Mouse (Mus musculus) kidney, embryonic 16.5 days (tissue): Measurements from ENCODE around the gene Dhrs7. TPM values are rescaled to one million over a fixed set of nuclear protein-coding genes. Genes with fewer than 3 reads are reported as not detected.

ENCODE experiments used
- ATAC-seq: fragments of 200-750 bp; cut with Nextera tagmentation; 2 replicates; pipeline ENCODE4 v1.8.0; 2017; ENCODE audit warnings: moderate TSS enrichment; ENCODE audit not compliant: low FRiP score, low TSS enrichment
- H3K27ac ChIP-seq: fragments of 300-500 bp; sonication (generic); 2 replicates; pipeline ENCODE4 v1.5.1; 2014; ENCODE audit warnings: low read length
- H3K27me3 ChIP-seq: fragments of 300-500 bp; sonication (generic); 2 replicates; pipeline ENCODE4 v1.6.1; 2014; ENCODE audit warnings: low read length, control low read depth, mixed read lengths; ENCODE audit not compliant: insufficient read depth
- H3K36me3 ChIP-seq: fragments of 300-500 bp; sonication (generic); 2 replicates; pipeline ENCODE4 v1.6.1; 2014; ENCODE audit warnings: low read length, control low read depth, mixed read lengths; ENCODE audit not compliant: insufficient read depth
- H3K4me1 ChIP-seq: fragments of 300-500 bp; sonication (generic); 2 replicates; pipeline ENCODE4 v1.6.1; 2014; ENCODE audit warnings: low read length, control low read depth, mixed read lengths; ENCODE audit not compliant: insufficient read depth
- H3K4me2 ChIP-seq: fragments of 300-500 bp; sonication (generic); replicated peaks from 2 replicates; pipeline ENCODE4 v1.6.1; 2014; ENCODE audit warnings: low read depth, low read length
- H3K4me3 ChIP-seq: fragments of 300-500 bp; sonication (generic); 2 replicates; pipeline ENCODE4 v1.5.1; 2014; ENCODE audit warnings: mild to moderate bottlenecking, low read length
- H3K9ac ChIP-seq: fragments of 300-500 bp; sonication (generic); replicated peaks from 2 replicates; pipeline ENCODE4 v1.6.1; 2014; ENCODE audit warnings: low read length
- H3K9me3 ChIP-seq: fragments of 300-500 bp; sonication (generic); 2 replicates; pipeline ENCODE4 v1.6.1; 2016; ENCODE audit warnings: low read length, control low read depth
- WGBS: fragments of 180-500 bp; shearing (Covaris S2); extraction: QIAGEN DNeasy Blood & Tissue Kit; methylation state at CpG from one replicate; pipeline ENCODE4 v1.1.7; 2014; 5-methylcytosine and 5-hydroxymethylcytosine counted together
- polyA plus RNA-seq: library from polyadenylated mRNA; unstranded; fragments of >200 nt; fragmentation: Nextera tagmentation; extraction: Ambion mirVana; gene quantifications from 2 replicates; pipeline ENCODE4 v1.2.1, GENCODE M21; 2015

The Dhrs7 gene
- polyA plus RNA-seq, 1 experiment from 2014 or later, result 13.7 TPM

- H3K4me2 ChIP-seq, result no peak overlapping the region
- H3K9ac ChIP-seq, result no peak overlapping the region
- H3K27me3 ChIP-seq, result no peaks in the 10 kb centered on the region
- WGBS, result 92% methylated on average over 3 of the region's 3 CpGs
- no peaks in the 10 kb centered on the region for H3K36me3 ChIP-seq
- no peak overlapping the region for H3K4me3 ChIP-seq
- H3K4me1 ChIP-seq, result no peaks in the 10 kb centered on the region
- no peak for ATAC-seq
- H3K9me3 ChIP-seq, result no peaks in the 10 kb centered on the region
- no peak overlapping the region for H3K27ac ChIP-seq
These were observed 18.9 kb upstream of the Dhrs7 start for GRCm38 (mm10) chr12:72683612-72684011.

- Histone ChIP-seq H3K36me3 (no peaks in the 10 kb centered on the region), H3K4me3 (no peak overlapping the region), H3K9ac (no peak overlapping the region), H3K9me3 (no peaks in the 10 kb centered on the region), H3K4me2 (no peak overlapping the region), H3K4me1 (no peaks in the 10 kb centered on the region), H3K27me3 (no peaks in the 10 kb centered on the region), H3K27ac (no peak overlapping the region)
- no peak for ATAC-seq
- WGBS, result 56% methylated on average over 8 of the region's 8 CpGs
These were observed 18.0 kb upstream of the Dhrs7 start for GRCm38 (mm10) chr12:72682511-72683282.

DNA sequence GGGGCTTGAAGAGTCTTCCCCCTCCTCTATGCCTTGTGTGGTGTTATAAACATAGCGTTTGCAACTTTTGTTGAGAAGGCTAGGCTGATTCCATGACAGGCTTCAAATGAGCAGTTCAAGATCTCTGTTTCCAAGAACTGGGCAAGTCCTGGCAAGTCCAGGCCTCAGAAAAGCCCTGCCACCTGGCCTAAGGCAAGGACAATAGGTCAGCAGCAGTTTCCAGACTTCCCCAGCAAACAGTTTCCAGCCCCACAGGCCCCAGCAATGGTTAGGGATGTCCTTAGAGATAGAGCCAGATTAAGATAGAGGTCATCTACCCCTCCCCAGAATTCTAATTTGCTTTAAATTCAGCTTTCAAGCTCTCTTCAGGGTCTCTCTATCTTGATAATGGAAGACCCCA is 17.2 kb upstream of the Dhrs7 start:
- no peak for ATAC-seq
- Histone ChIP-seq H3K4me1 (no peaks in the 10 kb centered on the region), H3K36me3 (no peaks in the 10 kb centered on the region), H3K4me3 (no peak overlapping the region), H3K4me2 (no peak overlapping the region), H3K9me3 (no peaks in the 10 kb centered on the region), H3K27ac (no peak overlapping the region), H3K27me3 (no peaks in the 10 kb centered on the region), H3K9ac (no peak overlapping the region)
- WGBS, result 96% methylated on average over 1 of the region's 1 CpGs

DNA sequence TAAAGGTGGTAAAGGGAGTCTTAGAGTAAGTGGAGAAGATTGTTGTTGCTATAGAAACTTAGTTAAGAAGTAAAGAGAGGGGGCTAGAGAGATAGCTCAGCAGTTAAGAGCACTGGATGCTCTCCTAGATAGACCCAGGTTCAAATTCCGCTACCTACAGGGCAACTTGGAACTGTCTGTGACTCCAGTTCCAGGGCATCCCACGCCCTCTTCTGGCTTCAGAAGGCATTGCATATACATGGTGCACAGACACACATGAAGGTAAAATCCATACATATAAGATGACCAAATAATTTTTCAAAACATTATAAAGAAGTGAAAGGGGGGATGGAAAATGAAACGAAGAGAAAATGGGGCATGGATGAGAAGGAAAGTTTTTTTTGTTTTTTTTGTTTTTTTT is 14.9 kb upstream of the Dhrs7 start:
- 75% methylated on average over 3 of the region's 3 CpGs for WGBS
- ATAC-seq, result no peak

DNA sequence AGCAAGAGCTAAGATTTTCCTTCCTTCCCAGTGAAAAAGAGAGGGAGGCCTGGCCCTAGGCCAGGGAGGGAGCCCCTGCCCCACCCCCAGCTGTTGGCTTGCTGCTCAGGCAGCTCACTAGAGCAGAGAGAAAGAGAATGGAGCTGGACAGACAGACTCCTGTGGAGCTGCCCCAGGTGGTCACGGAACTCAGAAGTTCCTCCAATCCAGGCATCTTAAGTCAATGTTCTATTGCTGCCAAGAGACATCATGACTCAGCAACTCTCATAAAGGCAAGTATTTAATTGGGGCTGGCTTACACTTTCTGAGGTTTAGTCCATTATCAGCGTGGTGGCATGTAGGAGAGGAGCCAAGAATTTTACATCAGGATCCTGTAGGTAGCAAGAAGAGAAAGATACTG is 10.1 kb upstream of the Dhrs7 start:
- no peaks in the 10 kb centered on the region for H3K36me3 ChIP-seq
- H3K4me2 ChIP-seq, result no peak overlapping the region
- no peak overlapping the region for H3K27ac ChIP-seq
- ATAC-seq, result no peak
- no peaks in the 10 kb centered on the region for H3K27me3 ChIP-seq
- 88% methylated on average over 2 of the region's 2 CpGs for WGBS
- H3K4me3 ChIP-seq, result no peak overlapping the region
- 0 out of 2 replicates have a peak, but pooled peaks cover 2% of the 10 kb centered on the region for H3K9me3 ChIP-seq
- no peak overlapping the region for H3K9ac ChIP-seq
- no peaks in the 10 kb centered on the region for H3K4me1 ChIP-seq

More for the DNA sequence above, 14.9 kb upstream of the Dhrs7 start:
- Histone ChIP-seq H3K36me3 (no peaks in the 10 kb centered on the region), H3K9me3 (no peaks in the 10 kb centered on the region), H3K4me2 (no peak overlapping the region), H3K4me1 (no peaks in the 10 kb centered on the region), H3K4me3 (no peak overlapping the region), H3K27me3 (no peaks in the 10 kb centered on the region), H3K9ac (no peak overlapping the region), H3K27ac (no peak overlapping the region)

GRCm38 (mm10) chr12:72674079-72674797 is 9.5 kb upstream of the Dhrs7 start:
- Histone ChIP-seq H3K4me1 (no peaks in the 10 kb centered on the region), H3K4me2 (no peak overlapping the region), H3K36me3 (no peaks in the 10 kb centered on the region), H3K9me3 (0 out of 2 replicates have a peak, but pooled peaks cover 5% of the 10 kb centered on the region), H3K9ac (no peak overlapping the region), H3K27ac (no peak overlapping the region), H3K27me3 (no peaks in the 10 kb centered on the region), H3K4me3 (no peak overlapping the region)
- ATAC-seq, result no peak
- WGBS, result 73% methylated on average over 7 of the region's 7 CpGs

- no peak overlapping the region for H3K9ac ChIP-seq
- H3K27ac ChIP-seq, result no peak overlapping the region
- 88% methylated on average over 6 of the region's 6 CpGs for WGBS
- H3K36me3 ChIP-seq, result no peaks in the 10 kb centered on the region
- H3K4me3 ChIP-seq, result no peak overlapping the region
- no peaks in the 10 kb centered on the region for H3K4me1 ChIP-seq
- no peaks in the 10 kb centered on the region for H3K27me3 ChIP-seq
- H3K9me3 ChIP-seq, result 0 out of 2 replicates have a peak, but pooled peaks cover 9% of the 10 kb centered on the region
- no peak for ATAC-seq
- H3K4me2 ChIP-seq, result no peak overlapping the region
These were observed 6.9 kb upstream of the Dhrs7 start for GRCm38 (mm10) chr12:72671516-72672135.

DNA sequence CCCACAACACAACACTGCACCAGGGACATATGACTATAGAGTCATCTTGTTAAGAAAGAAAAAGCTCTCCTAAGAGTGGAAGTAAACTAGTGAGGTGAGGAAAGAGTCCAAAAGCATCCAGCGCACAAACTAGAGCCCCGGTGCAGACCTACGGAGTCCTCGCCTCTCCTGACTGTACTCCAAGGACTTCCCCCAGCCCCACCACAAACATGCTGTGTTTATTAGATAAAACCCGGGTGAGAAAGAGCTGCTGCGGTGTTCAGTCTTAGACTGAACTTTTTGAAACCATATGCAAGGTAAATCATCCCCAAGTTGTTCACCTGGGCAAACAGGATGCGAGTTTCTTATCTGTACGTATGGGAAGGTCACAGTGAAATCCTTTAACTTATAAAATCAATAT is 6.2 kb upstream of the Dhrs7 start:
- Histone ChIP-seq H3K9me3 (0 out of 2 replicates have a peak, but pooled peaks cover 9% of the 10 kb centered on the region), H3K27me3 (no peaks in the 10 kb centered on the region), H3K4me1 (no peaks in the 10 kb centered on the region), H3K27ac (no peak overlapping the region), H3K9ac (no peak overlapping the region), H3K36me3 (no peaks in the 10 kb centered on the region), H3K4me3 (no peak overlapping the region), H3K4me2 (no peak overlapping the region)
- 87% methylated on average over 8 of the region's 8 CpGs for WGBS
- no peak for ATAC-seq

- Histone ChIP-seq H3K4me3 (no peak overlapping the region), H3K9ac (no peak overlapping the region), H3K27ac (no peak overlapping the region), H3K36me3 (no peaks in the 10 kb centered on the region), H3K27me3 (no peaks in the 10 kb centered on the region), H3K4me1 (peaks cover 5% of the 10 kb centered on the region; the same call in 1 of the 2 replicates), H3K9me3 (0 out of 2 replicates have a peak, but pooled peaks cover 9% of the 10 kb centered on the region), H3K4me2 (no peak overlapping the region)
- no peak for ATAC-seq
- WGBS, result 42% methylated on average over 10 of the region's 10 CpGs
These were observed 3.3 kb upstream of the Dhrs7 start for GRCm38 (mm10) chr12:72667868-72668469.
